Mouse (Mus musculus) left cerebral cortex, adult 2 months (tissue): ENCODE results near the gene Zbtb7a. TPM values are rescaled to one million over a fixed set of nuclear protein-coding genes. Genes with fewer than 3 reads are reported as not detected.

Source experiments
- DNase-seq, 2 experiments: peaks; one replicate each; pipeline ENCODE4 v3.0.0; 2021 to 2022; ENCODE audit warnings: low spot score in 2 of 2, mixed read lengths in 1 of 2; ENCODE audit errors: extremely low spot score in 1 of 2
- H3K27ac ChIP-seq: fragments of 200-600 bp; 2 replicates; pipeline ENCODE4 v1.8.1; 2022
- H3K4me3 ChIP-seq: fragments of 200-600 bp; 2 replicates; pipeline ENCODE4 v1.8.1; 2022
- CTCF ChIP-seq: fragments of 200-600 bp; IDR thresholded peaks from 2 replicates; pipeline ENCODE4 v1.8.1; 2022; ENCODE audit warnings: antibody characterized with exemption, mild to moderate bottlenecking, moderate library complexity
- intact Hi-C: fragments of 180-260 bp; cut with DNase I; formaldehyde crosslinking; loops from one replicate; pipeline ENCODE4 v1.15.1; 2025
- total RNA-seq, 2 experiments: library from RNA; stranded (reverse); gene quantifications; 2 replicates each; pipeline ENCODE4 v1.2.3; 2021

Zbtb7a gene
- total RNA-seq, 2 experiments from 2014 or later = 130 to 132 TPM

GRCm38 (mm10) chr10:81140717-81141454 is 5.9 kb downstream of the Zbtb7a start:
- no peak for DNase-seq
- peak overlapping the region; percentile 13; the same call in 1 of the 2 replicates for H3K4me3 ChIP-seq
- intact Hi-C loops = no loop called here
- H3K27ac ChIP-seq = peak overlapping the region; percentile 29; the same call in 1 of the 2 replicates
- TF ChIP-seq CTCF = no peak

DNA sequence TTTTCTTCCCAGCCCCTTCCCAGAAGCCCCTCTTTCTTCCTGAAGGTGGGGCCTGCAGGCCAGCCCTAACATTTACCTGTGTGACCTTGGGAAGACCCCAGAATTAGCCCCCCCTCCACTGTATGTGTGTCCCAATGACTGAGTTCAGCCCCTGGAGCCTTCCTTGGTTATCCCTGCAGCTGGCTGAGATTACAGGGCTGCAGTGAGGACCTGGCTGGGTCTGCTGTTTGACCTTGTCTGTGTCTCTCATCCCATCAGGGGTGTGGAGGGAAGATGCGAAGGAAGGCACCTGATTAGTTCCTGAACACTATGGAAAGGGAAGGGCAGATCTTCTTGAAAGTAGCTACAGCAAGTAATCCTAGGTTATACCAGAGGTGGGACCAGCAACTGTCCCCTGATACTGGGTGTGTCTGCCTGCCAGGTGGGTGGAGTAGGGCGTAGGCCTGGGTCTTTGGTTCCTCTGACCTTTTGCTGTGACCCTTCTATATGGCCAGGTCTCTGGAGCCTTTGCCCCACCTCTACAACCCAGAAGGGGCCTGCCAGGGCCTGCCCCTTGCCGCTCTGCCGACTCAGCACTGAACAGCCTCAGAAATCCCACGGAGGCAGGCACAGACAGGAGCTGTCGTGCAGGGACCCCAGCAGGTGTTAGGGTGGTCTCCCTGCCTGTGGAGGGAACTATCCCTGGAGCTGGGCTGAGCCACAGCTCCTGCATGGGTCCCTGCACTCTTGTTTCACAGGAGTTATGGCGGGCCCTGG is 6.6 kb downstream of the Zbtb7a start:
- no peak for TF ChIP-seq CTCF
- intact Hi-C loops = no loop called here
- DNase-seq = no peak
- no peak overlapping the region for H3K4me3 ChIP-seq
- H3K27ac ChIP-seq = no peak overlapping the region

DNA sequence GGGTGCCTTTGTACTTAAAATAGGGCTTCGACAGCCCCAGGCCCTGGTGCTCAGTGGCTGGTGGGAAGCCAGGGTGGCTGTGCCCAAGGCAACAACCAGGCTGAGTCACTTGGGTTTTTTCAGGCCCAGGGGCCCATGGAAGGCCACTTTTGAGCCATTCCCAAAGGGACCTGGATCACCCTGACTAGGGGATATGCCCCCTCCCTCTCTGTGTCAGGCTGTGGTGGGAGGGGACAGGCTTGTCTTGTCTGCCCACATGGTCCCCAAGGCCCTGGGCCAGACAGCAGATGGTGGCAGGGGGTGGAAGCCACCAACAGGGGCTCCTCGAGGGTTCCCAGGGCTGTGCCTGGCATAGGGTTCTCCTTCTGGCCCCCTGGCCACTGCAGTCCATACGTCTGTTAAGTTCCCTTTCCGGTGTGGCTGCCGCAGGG is 7.5 kb downstream of the Zbtb7a start:
- peak overlapping the region; percentile 34; the same call in 1 of the 2 replicates for H3K27ac ChIP-seq
- TF ChIP-seq CTCF = no peak
- intact Hi-C loops = no loop called here

DNA sequence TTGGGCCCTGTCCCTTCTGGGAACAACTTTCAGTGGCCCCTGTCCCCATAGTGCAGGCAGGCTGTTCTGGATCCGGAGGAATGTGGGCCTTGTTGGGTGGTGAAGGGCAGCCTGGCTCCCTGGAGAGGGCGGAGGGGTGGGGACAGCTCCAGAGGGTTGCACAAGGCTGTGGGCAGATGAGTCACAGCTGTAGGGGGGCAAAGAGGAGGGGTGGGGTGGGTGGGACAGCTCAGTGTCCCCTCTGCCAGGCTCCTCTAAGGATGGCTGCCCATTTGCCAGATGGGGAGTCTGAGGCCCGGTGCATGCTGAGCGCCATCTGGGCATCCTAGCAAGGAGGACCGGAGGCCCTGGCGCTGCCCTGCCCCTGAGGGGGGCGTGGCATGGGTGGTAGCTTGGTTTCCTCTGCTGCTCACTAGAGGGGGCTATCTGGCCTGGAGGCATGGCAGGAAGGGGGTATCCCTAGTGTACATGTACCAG is 8.2 kb downstream of the Zbtb7a start:
- no peak overlapping the region for H3K4me3 ChIP-seq
- DNase-seq = no peak
- intact Hi-C loops = no loop called here
- H3K27ac ChIP-seq = peak overlapping the region; percentile 34; the same call in 1 of the 2 replicates
- TF ChIP-seq CTCF = no peak

More for the DNA sequence above, 7.5 kb downstream of the Zbtb7a start:
- H3K4me3 ChIP-seq = no peak overlapping the region
- no peak for DNase-seq

DNA sequence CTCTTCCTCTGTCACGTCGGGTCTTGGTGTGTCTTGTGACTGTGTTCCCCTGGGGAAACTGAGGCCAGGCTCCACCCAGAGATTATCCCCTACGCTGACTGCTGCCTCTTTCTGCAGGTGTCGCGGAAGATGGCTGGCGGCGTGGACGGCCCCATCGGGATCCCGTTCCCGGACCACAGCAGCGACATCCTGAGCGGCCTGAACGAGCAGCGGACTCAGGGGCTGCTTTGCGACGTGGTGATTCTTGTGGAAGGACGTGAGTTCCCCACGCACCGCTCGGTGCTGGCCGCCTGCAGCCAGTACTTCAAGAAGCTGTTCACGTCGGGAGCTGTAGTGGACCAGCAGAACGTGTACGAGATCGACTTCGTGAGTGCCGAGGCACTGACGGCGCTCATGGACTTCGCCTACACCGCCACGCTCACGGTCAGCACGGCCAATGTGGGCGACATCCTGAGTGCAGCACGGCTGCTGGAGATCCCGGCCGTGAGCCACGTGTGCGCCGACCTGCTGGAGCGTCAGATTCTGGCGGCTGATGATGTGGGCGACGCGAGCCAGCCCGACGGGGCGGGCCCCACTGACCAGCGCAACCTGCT is 8.9 kb downstream of the Zbtb7a start:
- TF ChIP-seq CTCF = no peak
- DNase-seq = no peak
- no peak overlapping the region for H3K4me3 ChIP-seq
- H3K27ac ChIP-seq = no peak overlapping the region
- intact Hi-C loops = no loop called here

DNA sequence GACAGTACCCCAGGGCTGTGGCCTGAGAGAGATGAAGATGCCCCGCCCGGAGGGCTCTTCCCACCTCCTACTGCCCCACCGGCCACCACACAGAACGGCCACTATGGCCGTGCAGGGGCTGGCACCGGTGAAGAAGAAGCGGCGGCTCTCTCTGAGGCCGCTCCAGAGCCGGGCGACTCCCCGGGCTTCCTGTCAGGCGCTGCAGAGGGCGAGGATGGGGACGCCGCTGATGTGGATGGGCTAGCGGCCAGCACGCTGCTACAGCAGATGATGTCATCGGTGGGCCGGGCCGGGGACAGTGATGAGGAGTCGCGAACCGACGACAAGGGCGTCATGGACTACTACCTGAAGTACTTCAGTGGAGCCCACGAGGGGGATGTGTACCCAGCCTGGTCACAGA is 9.6 kb downstream of the Zbtb7a start:
- Histone ChIP-seq H3K27ac (no peak overlapping the region), H3K4me3 (no peak overlapping the region)
- no peak for TF ChIP-seq CTCF
- DNase-seq = no peak
- intact Hi-C loops = no loop called here

DNA sequence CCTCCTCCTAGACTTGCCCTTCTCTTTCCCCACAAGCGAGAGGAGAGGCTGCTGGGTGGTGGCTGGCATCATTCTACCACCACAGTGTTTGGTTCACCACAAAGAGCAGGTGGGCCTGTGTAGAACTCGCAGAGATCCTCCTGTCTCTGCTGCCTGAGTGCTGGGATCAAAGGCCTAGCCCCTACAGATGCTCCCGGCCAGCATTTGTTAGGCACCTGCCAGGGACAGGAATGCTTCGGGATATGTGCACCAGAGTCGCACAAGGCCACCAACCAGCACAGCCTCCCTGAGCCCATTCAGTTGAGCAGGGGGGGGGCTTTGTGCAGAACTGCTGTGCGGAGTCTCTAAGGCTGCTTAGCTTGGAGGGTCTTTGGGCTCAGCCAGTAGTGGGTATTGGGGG is 10.3 kb downstream of the Zbtb7a start:
- intact Hi-C loops = no loop called here
- DNase-seq = no peak
- H3K4me3 ChIP-seq = no peak overlapping the region
- no peak overlapping the region for H3K27ac ChIP-seq
- TF ChIP-seq CTCF = no peak

- intact Hi-C loops = no loop called here
- peak overlapping the region; percentile 28 for H3K27ac ChIP-seq
- TF ChIP-seq CTCF = no peak
Measured at GRCm38 (mm10) chr10:81145778-81146177, 10.8 kb downstream of the Zbtb7a start.

GRCm38 (mm10) chr10:81146296-81146695 is 11.3 kb downstream of the Zbtb7a start:
- Histone ChIP-seq H3K4me3 (no peak overlapping the region), H3K27ac (peak overlapping the region; percentile 28)
- intact Hi-C loops = no loop called here
- no peak for DNase-seq
- no peak for TF ChIP-seq CTCF

More at GRCm38 (mm10) chr10:81145778-81146177, 10.8 kb downstream of the Zbtb7a start:
- H3K4me3 ChIP-seq = no peak overlapping the region
- DNase-seq = no peak

GRCm38 (mm10) chr10:81151261-81151660 is 16.2 kb downstream of the Zbtb7a start:
- no peak overlapping the region for H3K27ac ChIP-seq
- H3K4me3 ChIP-seq = no peak overlapping the region
- DNase-seq = no peak
- TF ChIP-seq CTCF = no peak
- intact Hi-C loops = no loop called here

- TF ChIP-seq CTCF = no peak
- H3K4me3 ChIP-seq = no peak overlapping the region
- no peak for DNase-seq
- intact Hi-C loops = no loop called here
- H3K27ac ChIP-seq = no peak overlapping the region
Measured at GRCm38 (mm10) chr10:81152609-81153008, 17.6 kb downstream of the Zbtb7a start.

GRCm38 (mm10) chr10:81154313-81154712 is 19.3 kb downstream of the Zbtb7a start:
- intact Hi-C loops = no loop called here
- no peak for DNase-seq
- no peak overlapping the region for H3K4me3 ChIP-seq
- peak overlapping the region; percentile 47; the same call in 1 of the 2 replicates for H3K27ac ChIP-seq
- no peak for TF ChIP-seq CTCF
